Mouse (Mus musculus) erythroblast, embryonic 14.5 days (primary cell): ENCODE data around the gene Ephb1.

Source experiments
- GATA1 ChIP-seq: IDR thresholded peaks from 2 replicates; pipeline ENCODE4 v1.6.1; 2012; ENCODE audit warnings: low read length, inconsistent platforms, mixed read lengths
- TAL1 ChIP-seq: IDR thresholded peaks from 3 replicates; pipeline ENCODE4 v1.6.1; 2012; ENCODE audit warnings: low read length, inconsistent platforms, mixed read lengths

DNA sequence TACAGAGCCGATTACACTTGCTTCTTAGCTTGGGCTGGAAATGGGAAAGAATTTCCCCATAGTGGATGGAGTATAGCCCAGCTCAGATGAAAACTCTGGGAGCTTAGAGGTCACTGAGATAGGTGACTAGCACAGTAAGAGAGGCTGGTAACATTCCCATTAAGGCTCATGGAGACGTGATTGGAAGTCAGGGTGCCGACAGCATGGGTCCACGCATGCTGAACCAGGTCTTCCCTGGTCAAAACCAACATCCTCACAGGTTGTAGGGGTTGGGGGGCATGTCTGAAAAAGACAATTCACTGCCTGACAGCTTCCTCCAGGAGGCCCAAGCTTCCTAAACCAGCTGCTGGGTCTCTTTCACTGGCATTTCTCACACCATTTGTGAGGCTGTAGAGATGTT lies 445.0 kb downstream of the Ephb1 start:
- no peak for TF ChIP-seq GATA1
- TF ChIP-seq TAL1 = no peak
